Comparison of ENCODE assay signal across 9 mouse cellular contexts in genomic region chr7:82785970-82786647, GRCm38 (mm10).
A peak's percentile ranks its signal among the peaks of the same experiment; 100 is the strongest.
DNase-seq lines count a peak whose midpoint lies in the region; ATAC-seq and TF ChIP-seq lines count a peak whose summit lies in the region.
"Had no signal": no experiment of that assay in that cellular context is flagged by ENCODE, and none has a peak within 500 bp of the region (broad histone marks: within the 10 kb centered on the region; RNA-seq: fewer than 3 reads in every experiment).

No protein-coding gene starts in this region.

- no peak for DNase-seq in hindbrain, embryonic 10.5 days (ENCODE audit: low spot score)
- no peak for DNase-seq in MEL (ENCODE audit: low read depth, low spot score)
- peak; percentile 64 for DNase-seq in brain, embryonic 14.5 days (ENCODE audit: low read depth)
- peak; percentile 83 for DNase-seq in layer of hippocampus, adult 9-11 months
- DNase-seq in embryo, embryonic 10.5 days (ENCODE audit: low spot score), result no peak
- no peak for DNase-seq in kidney, postnatal 10 days

- no peaks in the 10 kb centered on the region for H3K36me3 ChIP-seq in hindbrain, embryonic 12.5 days
- no peaks in the 10 kb centered on the region for H3K36me3 ChIP-seq in hindbrain, embryonic 10.5 days
- H3K36me3 ChIP-seq in MEL (ENCODE audit: control insufficient read depth in 1 of 2, insufficient read depth in 2 of 2, low read length in 2 of 2), result no peaks in the 10 kb centered on the region; a peak in 2 of 4 replicates
- H3K36me3 ChIP-seq: liver, embryonic 15.5 days had no signal

- peak; percentile 60; the same call in 1 of the 2 replicates for ATAC-seq in hindbrain, embryonic 12.5 days (ENCODE audit: low FRiP score)
- no peak for ATAC-seq in inflammation-experienced regulatory T-cells, adult 6 months

- peaks cover 4% of the 10 kb centered on the region; the same call in 1 of the 2 replicates for H3K4me1 ChIP-seq in hindbrain, embryonic 12.5 days
- peaks cover 6% of the 10 kb centered on the region; the same call in 1 of the 2 replicates for H3K4me1 ChIP-seq in hindbrain, embryonic 10.5 days (replicated peaks)
- H3K4me1 ChIP-seq in MEL (ENCODE audit: control insufficient read depth in 1 of 2, insufficient read depth in 2 of 2, low read length in 2 of 2), result peaks cover 0 to 7% of the 10 kb centered on the region in 2 experiments; a peak in 3 of 4 replicates
- H3K4me1 ChIP-seq: liver, embryonic 15.5 days had no signal

- no peaks in the 10 kb centered on the region for H3K9me3 ChIP-seq in hindbrain, embryonic 12.5 days (replicated peaks)
- H3K9me3 ChIP-seq in hindbrain, embryonic 10.5 days, result no peaks in the 10 kb centered on the region
- H3K9me3 ChIP-seq in MEL (replicated peaks; ENCODE audit: insufficient read depth, low read length), result no peaks in the 10 kb centered on the region
- H3K9me3 ChIP-seq: liver, embryonic 15.5 days had no signal

- no peak overlapping the region for H3K27ac ChIP-seq in hindbrain, embryonic 12.5 days
- no peak overlapping the region for H3K27ac ChIP-seq in hindbrain, embryonic 10.5 days
- peak overlapping the region; percentile 52 for H3K27ac ChIP-seq in MEL (ENCODE audit: control insufficient read depth, low read depth, low read length)
- H3K27ac ChIP-seq: liver, embryonic 15.5 days had no signal

- H3K27me3 ChIP-seq in hindbrain, embryonic 12.5 days, result no peaks in the 10 kb centered on the region
- no peaks in the 10 kb centered on the region for H3K27me3 ChIP-seq in hindbrain, embryonic 10.5 days (ENCODE audit: insufficient read depth, poor library complexity, severe bottlenecking)
- H3K27me3 ChIP-seq in MEL (ENCODE audit: control insufficient read depth in 1 of 2, insufficient read depth in 2 of 2, low read length in 2 of 2), result no peaks in the 10 kb centered on the region
- H3K27me3 ChIP-seq: liver, embryonic 15.5 days had no signal

- no peak overlapping the region for H3K4me3 ChIP-seq in hindbrain, embryonic 12.5 days
- no peak overlapping the region for H3K4me3 ChIP-seq in hindbrain, embryonic 10.5 days
- peak overlapping the region; percentile 34 to 73 for H3K4me3 ChIP-seq in MEL (ENCODE audit: control insufficient read depth in 1 of 2, insufficient read depth in 1 of 2, low read depth in 2 of 2, low read length in 2 of 2)
- H3K4me3 ChIP-seq: liver, embryonic 15.5 days had no signal

- no peak for TF ChIP-seq RAD21 in MEL (IDR thresholded peaks at IDR 0.05; ENCODE audit: low read depth, low read length)

- H3K4me2 ChIP-seq in hindbrain, embryonic 12.5 days (replicated peaks), result no peak overlapping the region
- H3K4me2 ChIP-seq: liver, embryonic 15.5 days had no signal

- 70% methylated on average over 2 of the region's 2 CpGs for WGBS in hindbrain, embryonic 12.5 days
- WGBS in hindbrain, embryonic 10.5 days, result 82% methylated on average over 2 of the region's 2 CpGs

- no peak for TF ChIP-seq POLR2A in MEL (IDR thresholded peaks at IDR 0.05; ENCODE audit: control insufficient read depth in 1 of 2, insufficient read depth in 1 of 2, low read depth in 1 of 2, low read length in 2 of 2, poor library complexity in 1 of 2)
- no peak for TF ChIP-seq POLR2A in brain, embryonic 14.5 days (IDR thresholded peaks at IDR 0.05; ENCODE audit: borderline replicate concordance, extremely low read depth, insufficient read depth, insufficient read length, poor library complexity, severe bottlenecking)

- no peaks in the 10 kb centered on the region for H3K79me2 ChIP-seq in MEL (ENCODE audit: control insufficient read depth, insufficient read depth, low read length, poor library complexity)

- TF ChIP-seq CTCF in MEL (IDR thresholded peaks at IDR 0.05 in 2 of 3, conservative IDR thresholded peaks at IDR 0.05 in 1 of 3; ENCODE audit: control insufficient read depth in 1 of 3, insufficient read depth in 1 of 3, low read depth in 2 of 3, low read length in 3 of 3, poor library complexity in 1 of 3, severe bottlenecking in 1 of 3), result no peak
- no peak for TF ChIP-seq CTCF in brain, embryonic 14.5 days (IDR thresholded peaks at IDR 0.05; ENCODE audit: borderline replicate concordance, extremely low read depth, insufficient read depth, insufficient read length)

- no peak for TF ChIP-seq EP300 in MEL (IDR thresholded peaks at IDR 0.05; ENCODE audit: low read depth in 1 of 2, low read length in 2 of 2)

- no peak overlapping the region for H3K9ac ChIP-seq in hindbrain, embryonic 12.5 days
- H3K9ac ChIP-seq in MEL (ENCODE audit: control insufficient read depth, low read depth, low read length, poor library complexity, severe bottlenecking), result peak overlapping the region; percentile 45; the same call in 1 of the 2 replicates
- H3K9ac ChIP-seq: liver, embryonic 15.5 days had no signal

TF ChIP-seq in MEL, 35 proteins besides CTCF, POLR2A, EP300 and RAD21:
- TF ChIP-seq MYB (IDR thresholded peaks at IDR 0.05; ENCODE audit: low read depth, low read length), result no peak
- TF ChIP-seq ETS1 (IDR thresholded peaks at IDR 0.05; ENCODE audit: low read depth, low read length), result no peak
- peak; percentile 25; the same call in 1 of the 2 replicates for TF ChIP-seq USF1 (IDR thresholded peaks at IDR 0.05; ENCODE audit: low read depth, low read length)

Comparison
In these comparisons a context has a peak if more than half of its experiments do, and no peak if none do; other contexts are left out.
1. H3K4me3 ChIP-seq: peak in MEL (2 of 2); none in hindbrain, embryonic 12.5 days (single experiment) and hindbrain, embryonic 10.5 days (single experiment).
2. DNase-seq: peak in brain, embryonic 14.5 days (single experiment) and layer of hippocampus, adult 9-11 months (single experiment); none in hindbrain, embryonic 10.5 days (single experiment), MEL (single experiment), embryo, embryonic 10.5 days (single experiment) and kidney, postnatal 10 days (single experiment).